Mouse (Mus musculus) thymus, postnatal 14 days (tissue): ENCODE measurements at regions not wholly inside any gene's neighbourhood (a gene's known extent, or its start where the extent isn't known, plus 50 kb on each side); places are given as distances from the start of the nearest gene placed in this dataset.
A peak's percentile ranks its signal among the peaks of the same experiment; 100 is the strongest.

Experiments
- DNase-seq: peaks from one replicate; pipeline ENCODE4 v3.0.0; 2021

GRCm38 (mm10) chr5:75248279-75248678 lies 96.2 kb downstream of the Pdgfra start:
- no peak for DNase-seq

GRCm38 (mm10) chr5:75249671-75250070 lies 97.6 kb downstream of the Pdgfra start:
- DNase-seq, result no peak

GRCm38 (mm10) chr5:75253349-75253748 lies 101.3 kb downstream of the Pdgfra start:
- DNase-seq, result no peak

- DNase-seq, result no peak
Measured at GRCm38 (mm10) chr5:75253830-75254229, 101.7 kb downstream of the Pdgfra start.

- DNase-seq, result no peak
Measured at GRCm38 (mm10) chr5:75256186-75256585, 104.1 kb downstream of the Pdgfra start.

GRCm38 (mm10) chr5:75257067-75257466 lies 105.0 kb downstream of the Pdgfra start:
- no peak for DNase-seq

- DNase-seq, result no peak
Measured at GRCm38 (mm10) chr5:75260247-75260646, 108.2 kb downstream of the Pdgfra start.

GRCm38 (mm10) chr5:75266111-75266676 lies 114.1 kb downstream of the Pdgfra start:
- DNase-seq, result no peak

GRCm38 (mm10) chr5:75266871-75267270 lies 114.8 kb downstream of the Pdgfra start:
- DNase-seq, result no peak

GRCm38 (mm10) chr5:75267766-75268165 lies 115.7 kb downstream of the Pdgfra start:
- DNase-seq, result no peak

GRCm38 (mm10) chr5:75278041-75278440 lies 125.9 kb downstream of the Pdgfra start:
- no peak for DNase-seq

- no peak for DNase-seq
Measured at GRCm38 (mm10) chr5:75279561-75280171, 127.6 kb downstream of the Pdgfra start.

- no peak for DNase-seq
Measured at GRCm38 (mm10) chr5:75280698-75281097, 128.6 kb downstream of the Pdgfra start.

- DNase-seq, result no peak
Measured at GRCm38 (mm10) chr5:75281510-75281909, 129.4 kb downstream of the Pdgfra start.

- peak; percentile 36 for DNase-seq
Measured at GRCm38 (mm10) chr5:75282617-75283016, 130.5 kb downstream of the Pdgfra start.

- DNase-seq, result no peak
Measured at GRCm38 (mm10) chr5:75283841-75284240, 131.7 kb downstream of the Pdgfra start.

- DNase-seq, result peak; percentile 10
Measured at GRCm38 (mm10) chr5:75285950-75286349, 133.9 kb downstream of the Pdgfra start.

GRCm38 (mm10) chr5:75295676-75296075 lies 143.6 kb downstream of the Pdgfra start:
- DNase-seq, result no peak

- no peak for DNase-seq
Measured at GRCm38 (mm10) chr5:75312897-75313296, 160.8 kb downstream of the Pdgfra start.

GRCm38 (mm10) chr5:75315956-75316355 lies 163.9 kb downstream of the Pdgfra start:
- DNase-seq, result no peak

GRCm38 (mm10) chr5:75320536-75320935 lies 168.4 kb downstream of the Pdgfra start:
- no peak for DNase-seq

- no peak for DNase-seq
Measured at GRCm38 (mm10) chr5:75334050-75334449, 182.0 kb downstream of the Pdgfra start.

- DNase-seq, result no peak
Measured at GRCm38 (mm10) chr5:75336454-75336853, 184.4 kb downstream of the Pdgfra start.

- no peak for DNase-seq
Measured at GRCm38 (mm10) chr5:75338439-75338838, 186.3 kb downstream of the Pdgfra start.

GRCm38 (mm10) chr5:75342599-75342998 lies 190.5 kb downstream of the Pdgfra start:
- DNase-seq, result no peak
